Mouse (Mus musculus): ENCODE measurements at regions not wholly inside any gene's neighbourhood (a gene's known extent, or its start where the extent isn't known, plus 50 kb on each side); places are given as distances from the start of the nearest gene placed in this dataset.

- no peak for DNase-seq
These were observed 118.4 kb upstream of the Gnao1 start for GRCm38 (mm10) chr8:93691375-93691774.

- DNase-seq, result no peak
These were observed 117.9 kb upstream of the Gnao1 start for GRCm38 (mm10) chr8:93691826-93692225.

- DNase-seq, result no peak
These were observed 112.6 kb upstream of the Gnao1 start for GRCm38 (mm10) chr8:93697206-93697605.

- DNase-seq, result no peak
These were observed 111.3 kb upstream of the Gnao1 start for GRCm38 (mm10) chr8:93698508-93698907.

GRCm38 (mm10) chr8:93701391-93701790 is 108.4 kb upstream of the Gnao1 start:
- no peak for DNase-seq

- DNase-seq, result no peak
These were observed 97.6 kb upstream of the Gnao1 start for GRCm38 (mm10) chr8:93712066-93712706.

GRCm38 (mm10) chr8:93713221-93713620 is 96.5 kb upstream of the Gnao1 start:
- DNase-seq, result no peak

- no peak for DNase-seq
These were observed 84.8 kb upstream of the Gnao1 start for GRCm38 (mm10) chr8:93724896-93725489.

- DNase-seq, result no peak
These were observed 80.4 kb upstream of the Gnao1 start for GRCm38 (mm10) chr8:93729124-93729930.

- DNase-seq, result no peak
These were observed 78.7 kb upstream of the Gnao1 start for GRCm38 (mm10) chr8:93730738-93731700.

GRCm38 (mm10) chr8:93734818-93735217 is 74.9 kb upstream of the Gnao1 start:
- no peak for DNase-seq

GRCm38 (mm10) chr8:93740281-93740680 is 69.5 kb upstream of the Gnao1 start:
- no peak for DNase-seq

- DNase-seq, result no peak
These were observed 61.0 kb upstream of the Gnao1 start for GRCm38 (mm10) chr8:93748720-93749119.

GRCm38 (mm10) chr8:93750921-93751320 is 58.8 kb upstream of the Gnao1 start:
- DNase-seq, result no peak

- DNase-seq, result no peak
These were observed 53.8 kb upstream of the Gnao1 start for GRCm38 (mm10) chr8:93755981-93756380.
